Mouse (Mus musculus) heart, embryonic 12.5 days (tissue): ENCODE data around the gene Cep170. TPM values are rescaled to one million over a fixed set of nuclear protein-coding genes. Genes with fewer than 3 reads are reported as not detected.

ENCODE experiments used
- ATAC-seq: fragments of 200-750 bp; cut with Nextera tagmentation; 2 replicates; pipeline ENCODE4 v1.8.0; 2017; ENCODE audit warnings: moderate TSS enrichment, moderate library complexity; ENCODE audit not compliant: insufficient number of reproducible peaks, low FRiP score
- H3K27ac ChIP-seq: fragments of 300-500 bp; sonication (generic); 2 replicates; pipeline ENCODE4 v1.5.1; 2016; ENCODE audit warnings: mild to moderate bottlenecking, moderate library complexity; ENCODE audit not compliant: poor library complexity, severe bottlenecking
- H3K27me3 ChIP-seq: fragments of 300-500 bp; sonication (generic); replicated peaks from 2 replicates; pipeline ENCODE4 v1.6.1; 2016; ENCODE audit warnings: mild to moderate bottlenecking, moderate library complexity
- H3K36me3 ChIP-seq: fragments of 300-500 bp; sonication (generic); 2 replicates; pipeline ENCODE4 v1.6.1; 2016; ENCODE audit warnings: mild to moderate bottlenecking, moderate library complexity
- H3K4me1 ChIP-seq: fragments of 300-500 bp; sonication (generic); replicated peaks from 2 replicates; pipeline ENCODE4 v1.6.1; 2016; ENCODE audit warnings: mild to moderate bottlenecking
- H3K4me2 ChIP-seq: fragments of 300-500 bp; sonication (generic); 2 replicates; pipeline ENCODE4 v1.6.1; 2016; ENCODE audit warnings: mild to moderate bottlenecking, moderate library complexity
- H3K4me3 ChIP-seq: fragments of 300-500 bp; sonication (generic); 2 replicates; pipeline ENCODE4 v1.5.1; 2016; ENCODE audit warnings: mild to moderate bottlenecking
- H3K9ac ChIP-seq: fragments of 300-500 bp; sonication (generic); 2 replicates; pipeline ENCODE4 v1.6.1; 2016; ENCODE audit warnings: mild to moderate bottlenecking, moderate library complexity
- H3K9me3 ChIP-seq: fragments of 300-500 bp; sonication (generic); replicated peaks from 2 replicates; pipeline ENCODE4 v1.6.1; 2016; ENCODE audit warnings: mild to moderate bottlenecking, moderate library complexity
- WGBS: fragments of 180-500 bp; shearing (Covaris S2); methylation state at CpG from one replicate; pipeline ENCODE4 v1.1.7; 2016; 5-methylcytosine and 5-hydroxymethylcytosine counted together
- polyA plus RNA-seq: library from polyadenylated mRNA; unstranded; fragments of >200 nt; fragmentation: Nextera tagmentation; extraction: Ambion mirVana; gene quantifications from 2 replicates; pipeline ENCODE4 v1.2.1, GENCODE M21; 2016

Cep170 gene
- polyA plus RNA-seq, 1 experiment from 2014 or later, result 29.6 TPM

DNA sequence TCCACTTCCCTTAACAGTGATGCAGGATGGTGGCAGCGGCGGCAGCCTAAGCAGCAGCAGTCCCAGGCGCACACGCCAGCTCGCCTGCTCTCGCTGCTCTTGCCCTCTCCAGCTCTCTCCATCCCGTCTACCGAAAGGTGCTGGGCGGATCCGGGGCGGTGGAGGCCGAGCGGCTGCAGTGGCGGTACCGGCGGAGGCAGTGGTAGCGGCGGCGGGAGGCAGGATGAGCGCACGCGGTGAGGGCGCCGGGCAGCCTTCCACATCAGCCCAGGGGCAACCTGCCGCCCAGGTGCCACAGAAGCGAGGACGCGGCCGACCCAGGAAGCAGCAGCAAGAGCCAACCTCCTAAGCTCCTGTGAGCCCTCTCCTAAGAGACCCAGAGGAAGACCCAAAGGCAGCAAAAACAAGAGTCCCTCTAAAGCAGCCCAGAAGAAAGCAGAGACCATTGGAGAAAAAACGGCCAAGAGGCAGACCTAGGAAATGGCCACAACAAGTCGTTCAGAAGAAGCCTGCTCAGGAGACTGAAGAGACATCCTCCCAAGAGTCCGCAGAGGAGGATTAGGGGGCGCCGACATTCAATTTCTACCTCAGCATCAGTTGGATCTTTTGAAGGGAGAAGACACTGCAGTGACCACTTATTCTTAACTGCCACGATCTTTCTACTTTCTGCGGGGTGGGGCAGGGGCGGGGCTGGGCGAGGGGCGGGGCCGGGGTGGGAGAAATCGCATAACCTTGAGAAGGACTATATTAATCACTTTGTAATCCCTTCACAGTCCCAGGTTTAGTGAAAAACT lies 21.8 kb upstream of the Cep170 start:
- H3K36me3 ChIP-seq, result peaks cover 5% of the 10 kb centered on the region; the same call in 1 of the 2 replicates
- H3K9me3 ChIP-seq, result no peaks in the 10 kb centered on the region
- H3K27me3 ChIP-seq, result no peaks in the 10 kb centered on the region
- H3K9ac ChIP-seq, result peak overlapping the region; percentile 66
- WGBS, result under 1% methylated on average over 41 of the region's 41 CpGs
- peak overlapping the region; percentile 56 for H3K4me3 ChIP-seq
- H3K4me2 ChIP-seq, result peak overlapping the region; percentile 81
- peaks cover 17% of the 10 kb centered on the region for H3K4me1 ChIP-seq
- no peak overlapping the region for H3K27ac ChIP-seq
- ATAC-seq, result peak; percentile 74

DNA sequence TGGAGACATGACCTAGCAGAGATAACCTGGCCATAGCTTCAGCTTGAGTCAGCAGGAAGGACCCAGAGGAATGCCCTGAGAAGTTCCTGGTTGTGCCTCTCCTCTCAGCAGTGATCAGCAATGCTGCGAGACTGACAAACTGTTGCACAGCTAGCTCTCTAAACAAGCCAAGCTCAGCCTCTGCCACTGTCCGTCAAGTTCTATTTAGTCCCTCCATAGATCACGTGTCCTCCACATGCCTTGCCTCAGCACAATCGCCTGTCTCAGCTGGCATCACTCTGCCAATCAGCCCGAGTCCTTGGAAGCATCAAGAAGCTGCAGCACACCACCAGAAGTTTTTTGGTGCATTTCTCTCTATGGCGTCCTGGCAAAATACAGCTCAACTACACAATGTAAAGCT lies 21.0 kb upstream of the Cep170 start:
- WGBS, result 34% methylated on average over 6 of the region's 6 CpGs
- H3K4me1 ChIP-seq, result peaks cover 17% of the 10 kb centered on the region
- H3K9ac ChIP-seq, result no peak overlapping the region
- H3K27me3 ChIP-seq, result no peaks in the 10 kb centered on the region
- peak overlapping the region; percentile 81 for H3K4me2 ChIP-seq
- ATAC-seq, result no peak
- peak overlapping the region; percentile 56 for H3K4me3 ChIP-seq
- no peak overlapping the region for H3K27ac ChIP-seq
- H3K9me3 ChIP-seq, result no peaks in the 10 kb centered on the region
- no peaks in the 10 kb centered on the region for H3K36me3 ChIP-seq

DNA sequence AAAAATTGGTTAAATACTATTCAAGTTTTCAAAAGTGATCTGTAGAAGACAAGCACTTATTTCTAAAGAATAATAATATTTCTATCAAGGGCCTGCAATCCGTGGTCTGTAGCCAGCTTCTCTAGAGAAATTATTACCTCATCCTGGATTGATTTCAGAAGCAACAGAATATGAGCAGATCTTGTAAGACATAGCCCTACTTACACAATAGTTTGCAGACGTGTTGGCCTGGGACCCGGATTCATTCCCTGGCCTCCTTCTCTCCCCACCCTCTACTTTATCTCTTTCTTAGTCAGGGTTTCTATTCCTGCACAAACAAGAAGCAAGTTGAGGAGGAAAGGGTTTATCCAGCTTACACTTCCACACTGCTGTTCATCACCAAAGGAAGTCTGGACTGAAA lies 20.1 kb upstream of the Cep170 start:
- no peak overlapping the region for H3K9ac ChIP-seq
- no peak overlapping the region for H3K27ac ChIP-seq
- WGBS, result 42% methylated on average over 3 of the region's 3 CpGs
- peaks cover 17% of the 10 kb centered on the region for H3K4me1 ChIP-seq
- peak overlapping the region; percentile 81; the same call in 1 of the 2 replicates for H3K4me2 ChIP-seq
- no peaks in the 10 kb centered on the region for H3K27me3 ChIP-seq
- H3K36me3 ChIP-seq, result no peaks in the 10 kb centered on the region
- no peaks in the 10 kb centered on the region for H3K9me3 ChIP-seq
- ATAC-seq, result no peak
- no peak overlapping the region for H3K4me3 ChIP-seq

DNA sequence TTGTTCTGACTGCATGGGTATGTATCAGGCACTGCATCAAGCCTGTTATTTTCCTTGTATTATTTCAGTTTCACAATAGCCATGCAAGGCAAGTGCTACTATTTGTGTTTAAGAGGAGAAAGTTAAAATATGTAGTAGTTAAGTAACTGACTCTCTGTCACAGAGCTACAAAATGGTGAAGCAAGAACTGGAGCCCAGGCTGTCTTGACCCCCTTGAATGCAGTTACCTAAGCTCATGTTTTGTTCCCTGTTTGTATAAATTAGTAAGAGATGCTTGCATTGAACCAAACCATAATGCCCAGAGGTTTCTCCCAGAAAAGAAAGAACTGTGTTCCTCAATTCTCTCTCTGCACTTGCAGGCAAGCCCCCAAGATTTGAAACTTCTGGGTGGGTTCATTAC lies 19.4 kb upstream of the Cep170 start:
- H3K27me3 ChIP-seq, result no peaks in the 10 kb centered on the region
- no peak overlapping the region for H3K4me3 ChIP-seq
- H3K4me1 ChIP-seq, result peaks cover 19% of the 10 kb centered on the region
- H3K36me3 ChIP-seq, result no peaks in the 10 kb centered on the region
- H3K9me3 ChIP-seq, result no peaks in the 10 kb centered on the region
- no peak overlapping the region for H3K9ac ChIP-seq
- no peak overlapping the region for H3K27ac ChIP-seq
- ATAC-seq, result no peak
- no peak overlapping the region for H3K4me2 ChIP-seq

DNA sequence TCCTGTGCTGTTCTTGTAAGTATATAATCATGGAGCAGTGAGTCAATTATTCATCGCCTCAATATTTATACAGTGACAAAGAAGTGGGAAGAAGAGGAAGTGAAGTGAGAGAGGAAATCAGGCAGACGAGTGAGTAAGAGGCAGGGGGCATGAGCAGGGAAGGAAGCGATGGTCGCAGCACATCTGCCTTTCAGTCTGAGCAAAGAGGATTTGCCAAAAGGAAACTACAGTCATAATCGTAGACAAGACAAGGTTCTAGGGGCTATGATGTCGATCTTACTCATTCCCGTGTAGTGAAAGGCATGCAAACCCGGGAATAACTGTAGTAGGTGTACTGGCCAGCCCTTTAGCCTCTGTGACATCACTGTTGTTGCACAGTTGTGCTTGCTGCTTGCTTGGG lies 18.7 kb upstream of the Cep170 start:
- Histone ChIP-seq H3K4me3 (no peak overlapping the region), H3K27ac (peak overlapping the region; percentile 27; the same call in 1 of the 2 replicates), H3K9ac (no peak overlapping the region), H3K36me3 (no peaks in the 10 kb centered on the region), H3K4me1 (peaks cover 25% of the 10 kb centered on the region), H3K27me3 (no peaks in the 10 kb centered on the region), H3K9me3 (no peaks in the 10 kb centered on the region), H3K4me2 (0 out of 2 replicates have a peak overlapping the region, but pooled peaks have one; percentile 19)
- 48% methylated on average over 8 of the region's 8 CpGs for WGBS
- no peak for ATAC-seq

DNA sequence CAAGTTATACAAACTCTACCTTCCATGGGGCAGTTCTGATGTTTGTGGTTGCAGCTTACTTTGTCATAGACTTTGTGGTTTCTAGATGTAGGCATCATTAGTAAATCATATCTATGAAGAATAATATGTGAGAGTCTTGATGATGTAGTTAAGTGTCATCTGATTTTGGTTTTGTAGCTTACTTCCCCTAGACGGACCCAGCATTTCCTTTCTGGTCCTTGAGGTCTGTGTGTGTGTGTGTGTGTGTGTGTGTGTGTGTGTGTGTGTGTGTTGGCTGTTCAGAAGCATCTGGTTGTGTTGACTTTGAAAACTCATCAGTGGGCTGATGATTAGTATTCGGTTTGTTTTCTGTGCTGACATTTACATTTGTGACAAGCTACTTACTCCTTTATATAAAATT lies 18.2 kb upstream of the Cep170 start:
- Histone ChIP-seq H3K9me3 (no peaks in the 10 kb centered on the region), H3K36me3 (no peaks in the 10 kb centered on the region), H3K27me3 (no peaks in the 10 kb centered on the region), H3K27ac (no peak overlapping the region), H3K4me1 (peaks cover 30% of the 10 kb centered on the region), H3K4me3 (no peak overlapping the region), H3K9ac (no peak overlapping the region), H3K4me2 (no peak overlapping the region)
- 67% methylated on average over 2 of the region's 2 CpGs for WGBS
- no peak for ATAC-seq

DNA sequence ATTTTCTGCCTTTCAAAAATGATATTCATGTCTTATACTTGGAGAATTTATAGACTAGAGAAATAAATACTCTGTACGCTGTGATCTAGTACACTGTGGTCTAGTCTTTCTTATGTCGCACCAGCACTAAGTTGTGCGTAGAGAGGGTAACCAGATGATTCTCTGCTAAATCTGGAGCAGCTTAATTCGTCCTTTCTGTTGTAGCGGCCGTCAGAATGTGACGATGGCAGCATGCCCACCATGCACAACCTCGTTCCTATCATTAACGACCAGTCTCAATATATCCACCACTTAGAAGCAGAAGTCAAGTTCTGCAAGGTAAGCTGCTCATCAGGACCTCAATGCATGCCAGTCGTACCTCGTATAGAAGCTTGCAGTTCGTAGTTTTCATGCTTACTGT lies 14.8 kb upstream of the Cep170 start:
- 80% methylated on average over 12 of the region's 12 CpGs for WGBS
- Histone ChIP-seq H3K4me1 (peaks cover 33% of the 10 kb centered on the region), H3K36me3 (no peaks in the 10 kb centered on the region), H3K27ac (no peak overlapping the region), H3K9me3 (no peaks in the 10 kb centered on the region), H3K4me3 (no peak overlapping the region), H3K27me3 (no peaks in the 10 kb centered on the region), H3K9ac (no peak overlapping the region), H3K4me2 (no peak overlapping the region)
- no peak for ATAC-seq

DNA sequence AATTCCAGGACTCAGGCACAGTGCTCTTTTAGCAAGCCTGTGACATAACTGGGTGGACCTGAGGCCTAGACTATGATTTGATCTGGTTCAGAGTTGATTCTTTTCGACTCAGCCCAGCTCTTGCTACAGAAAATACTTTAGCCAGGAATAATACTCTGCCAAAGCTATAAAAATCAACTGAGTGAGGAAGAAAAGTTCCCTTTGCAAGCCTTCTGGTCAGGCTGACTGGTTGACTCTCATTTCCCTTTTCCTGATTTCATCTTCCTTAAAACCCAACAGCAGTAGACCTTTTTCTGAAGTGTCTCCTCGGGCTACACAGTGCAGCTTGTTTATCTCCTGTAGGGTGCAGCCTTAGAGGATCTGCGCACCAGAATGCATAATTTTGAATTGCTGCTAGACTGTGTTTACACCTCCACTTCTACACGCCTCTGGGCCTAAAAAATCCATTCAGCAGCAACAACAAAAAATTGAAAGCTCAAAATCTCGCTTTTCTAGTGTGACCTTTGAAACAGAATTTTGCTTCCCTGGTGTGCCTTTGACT lies 14.1 kb upstream of the Cep170 start:
- no peaks in the 10 kb centered on the region for H3K36me3 ChIP-seq
- no peak overlapping the region for H3K9ac ChIP-seq
- H3K4me2 ChIP-seq, result no peak overlapping the region
- no peaks in the 10 kb centered on the region for H3K9me3 ChIP-seq
- H3K4me3 ChIP-seq, result no peak overlapping the region
- no peaks in the 10 kb centered on the region for H3K27me3 ChIP-seq
- peaks cover 37% of the 10 kb centered on the region for H3K4me1 ChIP-seq
- no peak for ATAC-seq
- 75% methylated on average over 5 of the region's 5 CpGs for WGBS
- H3K27ac ChIP-seq, result no peak overlapping the region

DNA sequence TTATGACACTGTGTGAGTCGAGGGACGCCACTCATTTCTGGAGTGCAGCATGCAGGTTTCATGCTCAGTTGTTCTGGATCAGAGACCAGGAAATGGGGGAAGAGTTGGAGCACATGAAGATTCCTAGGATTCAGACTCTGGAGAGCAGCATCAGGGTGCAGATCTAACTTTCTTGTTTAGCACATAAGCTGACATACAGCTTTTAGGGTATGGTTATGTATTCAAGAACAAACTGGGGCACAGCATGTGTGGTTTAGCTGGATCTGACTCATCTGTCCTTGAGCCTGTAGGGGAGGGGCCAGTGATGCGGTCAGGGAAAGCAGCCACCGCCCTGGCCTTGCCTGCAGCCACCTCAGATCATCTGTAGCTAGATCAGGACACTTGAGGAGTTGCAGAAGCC lies 13.5 kb upstream of the Cep170 start:
- ATAC-seq, result peak; percentile 77

DNA sequence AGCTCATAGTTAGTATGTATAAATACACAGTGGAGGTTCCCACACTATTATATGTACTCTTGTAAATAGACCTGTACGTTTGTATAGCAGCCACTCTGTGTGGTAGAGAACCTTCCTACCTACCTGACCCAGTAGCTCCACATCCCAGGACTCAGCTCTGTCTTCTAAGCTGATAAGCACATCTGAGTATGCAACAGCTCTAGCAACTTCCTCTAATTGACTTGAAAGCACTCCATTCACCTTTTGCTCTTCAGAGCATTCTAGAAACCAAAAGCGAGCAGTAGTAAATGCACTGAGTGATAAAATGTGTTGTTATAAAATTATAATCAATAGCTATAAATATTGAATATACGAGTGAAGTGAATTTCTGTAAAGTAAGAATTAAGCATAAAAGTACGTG lies 13.1 kb upstream of the Cep170 start:
- H3K36me3 ChIP-seq, result no peaks in the 10 kb centered on the region
- H3K4me3 ChIP-seq, result no peak overlapping the region
- H3K27me3 ChIP-seq, result no peaks in the 10 kb centered on the region
- H3K9me3 ChIP-seq, result no peaks in the 10 kb centered on the region
- peaks cover 42% of the 10 kb centered on the region for H3K4me1 ChIP-seq
- WGBS, result 80% methylated on average over 4 of the region's 4 CpGs
- no peak for ATAC-seq
- no peak overlapping the region for H3K27ac ChIP-seq
- no peak overlapping the region for H3K9ac ChIP-seq
- H3K4me2 ChIP-seq, result no peak overlapping the region

More for the DNA sequence above, 13.5 kb upstream of the Cep170 start:
- Histone ChIP-seq H3K4me1 (peaks cover 39% of the 10 kb centered on the region), H3K9ac (no peak overlapping the region), H3K27ac (no peak overlapping the region), H3K9me3 (no peaks in the 10 kb centered on the region), H3K4me3 (no peak overlapping the region), H3K27me3 (no peaks in the 10 kb centered on the region), H3K4me2 (no peak overlapping the region), H3K36me3 (no peaks in the 10 kb centered on the region)
- 58% methylated on average over 4 of the region's 4 CpGs for WGBS

DNA sequence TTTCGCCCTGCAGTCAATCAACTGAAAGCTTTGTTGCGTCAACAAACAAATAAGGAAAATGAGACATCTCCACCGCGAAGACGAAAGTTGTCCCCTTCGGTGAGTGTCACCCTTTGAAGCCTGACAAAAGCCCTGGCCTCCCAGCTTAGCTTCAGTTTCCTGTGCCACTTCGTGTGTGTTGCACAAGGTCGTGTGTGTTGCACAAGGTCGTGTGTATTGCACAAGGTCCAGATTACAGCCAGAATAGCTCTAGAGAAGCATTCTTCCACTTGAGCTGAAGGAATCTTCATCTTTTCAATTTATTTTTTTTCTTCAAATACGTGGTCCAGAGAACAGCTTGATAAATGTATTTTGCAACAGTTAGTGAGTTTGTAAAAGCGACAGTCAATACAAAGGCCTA lies 12.3 kb upstream of the Cep170 start:
- no peak overlapping the region for H3K9ac ChIP-seq
- no peak overlapping the region for H3K4me3 ChIP-seq
- no peaks in the 10 kb centered on the region for H3K9me3 ChIP-seq
- no peak overlapping the region for H3K27ac ChIP-seq
- H3K27me3 ChIP-seq, result no peaks in the 10 kb centered on the region
- no peaks in the 10 kb centered on the region for H3K36me3 ChIP-seq
- WGBS, result 77% methylated on average over 11 of the region's 11 CpGs
- peaks cover 49% of the 10 kb centered on the region for H3K4me1 ChIP-seq
- no peak overlapping the region for H3K4me2 ChIP-seq
- ATAC-seq, result no peak

DNA sequence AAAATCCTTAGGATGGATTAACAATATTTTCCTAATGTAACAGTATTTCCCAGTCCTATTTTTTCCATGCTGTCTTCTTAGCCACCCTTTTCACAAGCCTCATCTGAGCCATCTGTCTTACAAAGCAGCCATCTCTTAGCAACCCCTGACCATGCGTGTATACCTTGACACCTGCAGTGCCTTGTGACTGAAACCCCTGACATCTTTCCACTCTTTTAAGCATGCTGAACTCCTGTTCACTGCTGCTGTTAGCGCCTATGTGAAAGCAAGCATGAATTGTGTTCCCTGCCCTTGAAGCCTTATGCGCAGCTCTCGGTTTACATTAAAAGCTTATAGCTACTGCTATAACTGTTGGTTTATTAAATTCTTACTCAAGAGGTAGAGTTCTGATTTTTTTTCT lies 11.2 kb upstream of the Cep170 start:
- no peak overlapping the region for H3K4me3 ChIP-seq
- H3K9me3 ChIP-seq, result no peaks in the 10 kb centered on the region
- no peaks in the 10 kb centered on the region for H3K27me3 ChIP-seq
- H3K4me2 ChIP-seq, result no peak overlapping the region
- H3K4me1 ChIP-seq, result peaks cover 59% of the 10 kb centered on the region
- no peak overlapping the region for H3K27ac ChIP-seq
- H3K9ac ChIP-seq, result no peak overlapping the region
- no peaks in the 10 kb centered on the region for H3K36me3 ChIP-seq
- ATAC-seq, result no peak
- WGBS, result 92% methylated on average over 4 of the region's 4 CpGs
